Mouse (Mus musculus): Measurements from ENCODE around the gene Tgfa.

GRCm38 (mm10) chr6:86167851-86168250, 27.2 kb upstream of the Tgfa start:
- TF ChIP-seq CTCF (IDR thresholded peaks at IDR 0.05; ENCODE audit: extremely low read depth, insufficient read depth, low read length): no peak
- no peak for TF ChIP-seq POLR2A (IDR thresholded peaks at IDR 0.05; ENCODE audit: extremely low read depth, insufficient read depth, low read length)
